Mouse (Mus musculus): ENCODE results near the gene Crispld2.

DNA sequence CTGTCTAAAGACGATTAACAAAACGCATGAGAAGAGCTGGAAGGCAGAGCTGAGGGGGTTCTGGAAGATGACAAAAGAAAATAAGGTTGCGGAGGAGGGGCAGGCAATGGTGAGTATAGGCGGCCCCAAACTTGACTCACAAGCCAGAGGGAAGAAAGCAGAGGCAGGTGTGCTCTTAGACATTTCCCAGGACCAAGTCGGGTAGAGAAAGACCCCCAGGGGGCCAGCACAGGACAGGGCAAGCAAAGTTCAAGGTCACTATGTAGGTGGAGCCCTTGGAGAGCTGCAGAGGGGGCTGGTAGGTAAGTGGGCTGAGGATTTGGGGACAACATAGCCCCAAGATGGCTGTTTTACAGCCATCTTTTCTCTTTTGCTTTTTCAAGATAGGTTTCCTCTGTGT lies 87.1 kb downstream of the Crispld2 start:
- TF ChIP-seq CTCF (IDR thresholded peaks at IDR 0.05; ENCODE audit: low read depth), result no peak
- no peak for TF ChIP-seq EP300 (IDR thresholded peaks at IDR 0.05; ENCODE audit: low read depth)

Measured in heart, postnatal 0 days (tissue).